Mouse (Mus musculus) limb, embryonic 10.5 days (tissue): ENCODE results near the gene Retnla. TPM values are rescaled to one million over a fixed set of nuclear protein-coding genes. Genes with fewer than 3 reads are reported as not detected.

Experiments
- DNase-seq: peaks from one replicate; pipeline ENCODE4 v3.0.0-alpha.2; 2017; ENCODE audit warnings: low spot score
- H3K27ac ChIP-seq: fragments of 300-500 bp; sonication (generic); 2 replicates; pipeline ENCODE4 v1.5.1; 2016; ENCODE audit warnings: mild to moderate bottlenecking
- H3K27me3 ChIP-seq: fragments of 300-500 bp; sonication (generic); 2 replicates; pipeline ENCODE4 v1.6.1; 2016; ENCODE audit warnings: low read depth, mild to moderate bottlenecking; ENCODE audit not compliant: poor library complexity, severe bottlenecking
- H3K36me3 ChIP-seq: fragments of 300-500 bp; sonication (generic); 2 replicates; pipeline ENCODE4 v1.6.1; 2016; ENCODE audit warnings: mild to moderate bottlenecking, moderate library complexity
- H3K4me1 ChIP-seq: fragments of 300-500 bp; sonication (generic); 2 replicates; pipeline ENCODE4 v1.6.1; 2016
- H3K4me3 ChIP-seq: fragments of 300-500 bp; sonication (generic); 2 replicates; pipeline ENCODE4 v1.5.1; 2016; ENCODE audit warnings: mild to moderate bottlenecking, moderate library complexity
- H3K9me3 ChIP-seq: fragments of 300-500 bp; sonication (generic); replicated peaks from 2 replicates; pipeline ENCODE4 v1.6.1; 2016; ENCODE audit warnings: mild to moderate bottlenecking
- WGBS: fragments of 180-500 bp; shearing (Covaris S2); methylation state at CpG from one replicate; pipeline ENCODE4 v1.1.7; 2016; 5-methylcytosine and 5-hydroxymethylcytosine counted together
- polyA plus RNA-seq: library from polyadenylated mRNA; unstranded; fragments of >200 nt; fragmentation: Nextera tagmentation; extraction: Ambion mirVana; gene quantifications from 2 replicates; pipeline ENCODE4 v1.2.1, GENCODE M21; 2016

The Retnla gene
- polyA plus RNA-seq: not detected in 2 replicates

DNA sequence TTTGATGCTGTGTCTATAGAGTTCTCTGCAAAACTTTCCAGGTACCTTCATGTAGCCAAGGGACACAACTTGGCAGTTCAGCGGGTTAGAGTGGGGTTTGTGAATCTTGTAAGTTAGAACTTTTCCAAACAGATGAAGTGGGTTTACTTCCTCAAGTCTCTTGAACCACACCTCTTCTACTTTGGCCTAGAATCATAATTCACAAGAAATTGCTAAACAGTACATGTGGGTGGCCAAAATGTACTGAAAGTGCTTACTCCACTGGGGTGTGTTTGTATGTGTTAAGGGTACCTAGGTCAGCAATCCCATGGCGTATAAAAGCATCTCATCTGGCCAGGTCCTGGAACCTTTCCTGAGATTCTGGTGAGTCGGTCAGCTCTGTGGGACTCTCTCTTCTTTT, at the start of gene Retnla:
Gene Retnla, plus strand, starts transcription at position 286 of the 400 bp plus-strand sequence.
- H3K27me3 ChIP-seq: no peaks in the 10 kb centered on the region
- no peak for DNase-seq
- H3K9me3 ChIP-seq: no peaks in the 10 kb centered on the region
- 87% methylated on average over 3 of the region's 3 CpGs for WGBS
- H3K27ac ChIP-seq: no peak within 1 kb of the TSS
- no peaks in the 10 kb centered on the region for H3K4me1 ChIP-seq
- no peak within 1 kb of the TSS for H3K4me3 ChIP-seq
- H3K36me3 ChIP-seq: no peaks in the 10 kb centered on the region

DNA sequence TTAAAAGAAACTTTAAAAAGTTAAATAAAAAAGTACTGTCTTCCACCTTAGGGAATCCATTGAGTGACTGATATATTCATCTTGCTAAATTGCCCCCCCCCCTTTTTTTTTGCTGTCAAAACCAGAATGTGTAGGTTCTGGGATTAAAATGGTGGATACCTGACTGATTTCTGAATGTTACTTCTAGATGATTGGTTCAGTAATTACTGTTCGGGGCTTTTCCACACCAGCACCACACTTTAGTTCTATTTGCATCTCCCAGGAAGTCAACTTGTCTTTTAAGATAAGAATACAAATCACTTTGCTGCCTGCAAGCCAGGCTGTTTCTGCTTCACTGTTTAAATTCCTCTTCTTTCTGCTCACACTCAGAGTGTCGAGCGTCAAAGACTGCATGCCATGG, 44.1 kb upstream of the Retnla start:
- 81% methylated on average over 3 of the region's 3 CpGs for WGBS
- H3K4me1 ChIP-seq: no peaks in the 10 kb centered on the region
- no peak overlapping the region for H3K27ac ChIP-seq
- no peaks in the 10 kb centered on the region for H3K36me3 ChIP-seq
- H3K27me3 ChIP-seq: no peaks in the 10 kb centered on the region
- H3K9me3 ChIP-seq: no peaks in the 10 kb centered on the region
- DNase-seq: no peak
- H3K4me3 ChIP-seq: no peak overlapping the region

DNA sequence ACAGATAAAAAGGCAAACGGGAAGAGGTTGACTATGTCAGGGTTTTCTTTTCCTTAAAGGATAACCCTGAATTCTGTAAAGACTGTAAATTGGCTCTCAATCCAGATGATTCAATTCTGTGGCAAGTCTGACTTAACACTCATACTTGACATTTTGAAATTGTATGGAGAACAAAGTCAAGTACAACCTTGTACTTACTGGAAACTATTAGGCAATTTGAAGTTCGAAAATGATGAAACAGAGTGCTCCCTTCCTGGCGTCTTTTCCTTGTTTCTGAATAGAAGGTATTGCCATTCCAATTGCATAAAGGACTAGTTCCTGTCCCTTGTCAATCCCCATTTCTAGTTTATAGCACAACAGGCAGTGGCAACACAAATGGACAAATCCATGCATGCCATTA, 42.9 kb upstream of the Retnla start:
- no peaks in the 10 kb centered on the region for H3K27me3 ChIP-seq
- 92% methylated on average over 3 of the region's 3 CpGs for WGBS
- DNase-seq: no peak
- no peak overlapping the region for H3K27ac ChIP-seq
- H3K36me3 ChIP-seq: no peaks in the 10 kb centered on the region
- no peak overlapping the region for H3K4me3 ChIP-seq
- H3K9me3 ChIP-seq: no peaks in the 10 kb centered on the region
- H3K4me1 ChIP-seq: no peaks in the 10 kb centered on the region

DNA sequence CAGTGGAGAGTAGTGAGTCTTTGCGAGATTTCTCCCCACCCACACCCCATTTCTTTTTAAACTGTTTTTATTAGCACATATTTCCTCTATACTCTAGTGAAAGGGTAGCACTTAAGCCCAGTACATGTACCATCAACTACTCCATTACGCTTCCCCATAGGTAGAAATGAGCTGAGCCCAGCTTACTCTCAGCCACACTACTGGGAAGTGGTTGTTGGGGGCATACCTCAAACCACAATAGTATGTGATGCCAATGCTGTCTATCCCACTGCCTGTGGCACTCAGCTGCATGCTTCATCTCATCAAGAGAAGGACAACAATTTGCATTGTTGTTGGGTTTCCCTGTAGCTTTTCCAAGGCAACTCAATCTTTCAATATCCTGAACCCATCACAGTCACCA, 41.4 kb upstream of the Retnla start:
- no peaks in the 10 kb centered on the region for H3K9me3 ChIP-seq
- no peak overlapping the region for H3K27ac ChIP-seq
- H3K4me1 ChIP-seq: no peaks in the 10 kb centered on the region
- no peaks in the 10 kb centered on the region for H3K27me3 ChIP-seq
- DNase-seq: no peak
- WGBS: 91% methylated on average over 2 of the region's 2 CpGs
- H3K36me3 ChIP-seq: no peaks in the 10 kb centered on the region
- no peak overlapping the region for H3K4me3 ChIP-seq

DNA sequence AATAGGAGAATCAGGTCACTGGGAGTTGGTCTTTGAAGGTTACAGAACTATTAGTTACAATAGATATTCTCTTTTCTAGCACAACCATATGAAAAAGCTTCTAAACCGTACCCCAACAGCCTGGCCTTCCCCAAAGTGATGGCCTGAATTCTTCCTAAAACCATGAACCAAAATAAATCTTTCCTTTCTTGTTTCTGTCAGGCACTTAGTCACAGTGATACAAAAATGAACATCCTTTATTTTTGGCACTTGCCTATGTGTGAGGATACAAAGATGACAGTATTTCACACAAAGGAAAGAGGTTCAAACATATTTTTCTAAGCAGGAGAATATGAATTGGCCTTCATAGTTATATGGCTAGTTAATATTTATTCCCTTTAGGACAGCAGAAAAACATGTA, 36.9 kb upstream of the Retnla start:
- DNase-seq: no peak
- H3K27me3 ChIP-seq: no peaks in the 10 kb centered on the region
- no peak overlapping the region for H3K4me3 ChIP-seq
- H3K4me1 ChIP-seq: no peaks in the 10 kb centered on the region
- H3K27ac ChIP-seq: no peak overlapping the region
- no peaks in the 10 kb centered on the region for H3K36me3 ChIP-seq
- WGBS: 94% methylated on average over 1 of the region's 1 CpGs
- H3K9me3 ChIP-seq: no peaks in the 10 kb centered on the region

DNA sequence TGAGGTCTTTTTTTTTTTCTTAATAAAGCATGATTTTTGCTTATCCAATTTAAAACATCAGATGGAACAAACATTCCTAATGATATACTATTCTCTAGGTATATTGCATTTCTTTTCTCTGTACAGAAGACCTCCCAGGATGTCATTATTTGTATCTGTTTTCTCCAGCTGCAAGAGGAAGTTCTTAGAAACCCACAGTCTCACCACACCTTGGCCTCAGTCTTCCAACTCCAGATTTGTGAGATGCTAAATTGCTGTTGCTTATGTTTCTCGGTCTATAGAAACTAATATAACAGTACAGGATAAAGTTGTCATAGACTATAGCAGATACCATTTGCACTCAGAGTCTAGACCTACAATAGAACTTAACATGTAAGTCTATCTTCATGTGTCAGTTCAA, 35.8 kb upstream of the Retnla start:
- H3K27ac ChIP-seq: no peak overlapping the region
- no peaks in the 10 kb centered on the region for H3K27me3 ChIP-seq
- H3K4me1 ChIP-seq: no peaks in the 10 kb centered on the region
- DNase-seq: no peak
- H3K36me3 ChIP-seq: no peaks in the 10 kb centered on the region
- WGBS: 83% methylated on average over 1 of the region's 1 CpGs
- no peak overlapping the region for H3K4me3 ChIP-seq
- H3K9me3 ChIP-seq: no peaks in the 10 kb centered on the region

DNA sequence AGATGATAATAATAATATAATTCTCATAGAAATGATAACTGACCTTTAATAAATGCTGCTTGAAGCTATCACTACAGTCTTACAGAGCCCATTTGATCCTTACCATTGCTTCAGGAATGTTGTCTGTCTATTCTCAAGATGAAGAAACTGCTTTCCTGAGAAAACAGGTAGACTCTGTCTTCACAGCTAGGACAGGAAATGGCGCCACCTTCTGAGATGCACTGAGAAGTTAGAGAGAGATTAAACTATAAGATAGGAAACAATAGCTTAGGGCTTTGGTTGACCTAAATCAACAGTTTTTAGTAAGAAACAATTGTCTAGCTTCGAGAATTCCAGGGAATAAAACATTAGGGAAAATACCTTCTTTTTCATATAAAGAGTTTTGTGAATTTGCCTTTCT, 33.0 kb upstream of the Retnla start:
- Histone ChIP-seq H3K27me3 (no peaks in the 10 kb centered on the region), H3K9me3 (no peaks in the 10 kb centered on the region), H3K4me3 (no peak overlapping the region), H3K36me3 (no peaks in the 10 kb centered on the region), H3K27ac (no peak overlapping the region), H3K4me1 (no peaks in the 10 kb centered on the region)
- no peak for DNase-seq
- 55% methylated on average over 2 of the region's 2 CpGs for WGBS

DNA sequence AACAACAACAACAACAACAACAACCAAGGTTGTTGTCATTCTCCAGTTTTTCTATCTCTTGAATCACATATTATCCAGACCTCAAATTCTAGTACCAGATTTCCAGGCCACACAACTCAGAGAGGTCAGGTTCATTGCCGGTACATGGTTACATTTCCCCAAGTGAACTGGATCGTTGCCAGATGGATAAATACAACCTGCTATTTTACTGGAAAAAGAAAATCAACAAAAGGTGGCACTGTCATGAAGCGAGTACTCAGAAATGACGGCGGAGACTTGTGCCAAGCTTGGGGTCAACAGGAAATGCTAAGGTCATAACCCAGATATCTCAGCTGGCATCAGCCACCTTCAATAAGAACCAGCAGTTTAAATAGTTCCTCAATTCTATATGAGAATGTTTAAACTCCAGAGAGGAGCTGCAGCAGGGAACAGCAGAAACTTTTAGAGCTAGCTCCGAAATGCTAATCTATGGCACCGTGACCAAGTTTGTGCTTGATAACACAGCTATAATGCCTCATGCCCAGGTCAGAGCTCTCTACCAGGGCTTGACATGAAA, 30.4 kb upstream of the Retnla start:
- Histone ChIP-seq H3K27ac (no peak overlapping the region), H3K9me3 (no peaks in the 10 kb centered on the region), H3K36me3 (no peaks in the 10 kb centered on the region), H3K4me1 (no peaks in the 10 kb centered on the region), H3K27me3 (no peaks in the 10 kb centered on the region), H3K4me3 (no peak overlapping the region)
- DNase-seq: no peak
- 84% methylated on average over 7 of the region's 7 CpGs for WGBS

DNA sequence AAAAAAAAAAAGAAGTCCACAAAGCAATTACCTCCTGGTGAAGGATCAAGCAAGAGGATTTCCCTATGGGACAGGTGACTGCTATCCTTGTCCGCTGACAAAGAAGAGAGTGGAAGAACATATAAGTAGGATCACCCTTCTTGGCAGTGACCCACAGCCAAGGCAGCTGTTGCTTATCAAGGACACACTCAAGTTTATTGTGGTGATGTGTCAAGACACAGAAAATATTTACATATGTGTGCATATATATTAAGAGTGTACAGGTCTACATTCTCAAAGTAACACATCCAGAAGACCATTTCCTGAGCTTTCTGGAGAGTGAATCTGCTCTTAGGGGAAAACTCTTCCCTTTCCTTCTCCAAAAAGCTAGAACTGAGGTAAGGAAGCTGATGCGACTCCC, 25.7 kb upstream of the Retnla start, which contains the start of gene Retnlb:
Gene Retnlb, plus strand, starts transcription at position 162 of the 400 bp plus-strand sequence.
- H3K27ac ChIP-seq: no peak within 1 kb of the TSS
- no peaks in the 10 kb centered on the region for H3K4me1 ChIP-seq
- H3K4me3 ChIP-seq: no peak within 1 kb of the TSS
- no peak for DNase-seq
- no peaks in the 10 kb centered on the region for H3K36me3 ChIP-seq
- WGBS: 95% methylated on average over 2 of the region's 2 CpGs
- H3K27me3 ChIP-seq: no peaks in the 10 kb centered on the region
- no peaks in the 10 kb centered on the region for H3K9me3 ChIP-seq

DNA sequence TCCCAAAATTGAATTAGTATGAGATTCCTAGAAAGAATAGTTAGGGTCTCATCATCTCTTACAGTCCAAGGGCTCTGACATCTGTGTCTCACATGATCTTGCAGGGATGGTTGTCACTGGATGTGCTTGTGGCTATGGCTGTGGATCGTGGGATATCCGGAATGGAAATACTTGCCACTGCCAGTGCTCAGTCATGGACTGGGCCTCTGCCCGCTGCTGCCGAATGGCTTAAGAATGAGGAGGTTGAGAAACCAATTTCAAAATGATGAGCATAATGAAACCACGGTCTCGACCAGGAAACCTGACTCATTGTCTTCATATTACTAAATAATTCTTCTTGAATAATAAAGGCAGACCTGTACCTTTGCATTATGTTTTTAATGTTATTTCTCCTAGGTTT, 23.8 kb upstream of the Retnla start:
- 90% methylated on average over 6 of the region's 6 CpGs for WGBS
- no peak for DNase-seq

DNA sequence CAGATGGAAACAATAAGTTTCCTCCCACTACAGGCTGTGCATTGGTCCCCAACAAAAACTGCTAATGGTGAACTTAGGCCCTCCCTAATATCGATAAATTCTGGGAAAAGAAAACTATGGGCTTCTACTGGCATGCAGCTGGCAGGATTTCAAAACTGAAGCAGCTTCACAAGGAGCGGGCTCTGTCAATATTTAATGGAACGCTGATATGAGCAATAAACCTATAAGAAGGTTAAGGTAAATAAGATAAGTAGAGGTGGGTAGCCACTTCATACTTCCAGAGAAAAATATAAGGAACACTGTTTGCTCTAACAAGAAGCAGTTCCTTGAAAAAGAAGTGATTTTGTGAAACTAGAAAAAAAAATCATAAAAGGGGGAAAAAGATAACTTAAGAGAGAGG, 15.9 kb upstream of the Retnla start:
- H3K27me3 ChIP-seq: no peaks in the 10 kb centered on the region
- H3K4me3 ChIP-seq: no peak overlapping the region
- H3K4me1 ChIP-seq: no peaks in the 10 kb centered on the region
- no peaks in the 10 kb centered on the region for H3K36me3 ChIP-seq
- no peaks in the 10 kb centered on the region for H3K9me3 ChIP-seq
- no peak for DNase-seq
- 90% methylated on average over 3 of the region's 3 CpGs for WGBS
- no peak overlapping the region for H3K27ac ChIP-seq

More for the DNA sequence above, 23.8 kb upstream of the Retnla start:
- Histone ChIP-seq H3K4me1 (no peaks in the 10 kb centered on the region), H3K9me3 (no peaks in the 10 kb centered on the region), H3K27ac (no peak overlapping the region), H3K27me3 (no peaks in the 10 kb centered on the region), H3K4me3 (no peak overlapping the region), H3K36me3 (no peaks in the 10 kb centered on the region)

DNA sequence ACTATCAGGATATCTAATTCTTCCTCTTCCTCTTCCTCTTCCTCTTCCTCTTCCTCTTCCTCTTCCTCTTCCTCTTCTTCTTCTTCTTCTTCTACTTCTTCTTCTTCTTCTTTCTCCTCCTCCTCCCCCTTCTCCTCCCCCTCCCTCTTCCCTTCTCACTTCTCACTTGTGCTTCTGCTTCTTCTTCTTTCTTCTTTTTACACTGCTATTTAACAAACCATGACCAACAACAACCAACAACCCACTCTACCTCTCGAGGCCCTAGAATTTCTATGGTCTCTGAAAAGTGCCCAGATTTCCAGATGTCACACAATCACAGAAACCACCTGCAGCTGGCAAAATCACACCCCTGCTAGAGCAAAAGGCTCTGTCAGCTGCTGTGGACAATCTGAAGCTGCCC, 14.7 kb upstream of the Retnla start:
- H3K27me3 ChIP-seq: no peaks in the 10 kb centered on the region
- no peaks in the 10 kb centered on the region for H3K36me3 ChIP-seq
- 57% methylated on average over 1 of the region's 1 CpGs for WGBS
- no peak for DNase-seq
- no peak overlapping the region for H3K4me3 ChIP-seq
- H3K4me1 ChIP-seq: no peaks in the 10 kb centered on the region
- no peak overlapping the region for H3K27ac ChIP-seq
- no peaks in the 10 kb centered on the region for H3K9me3 ChIP-seq

DNA sequence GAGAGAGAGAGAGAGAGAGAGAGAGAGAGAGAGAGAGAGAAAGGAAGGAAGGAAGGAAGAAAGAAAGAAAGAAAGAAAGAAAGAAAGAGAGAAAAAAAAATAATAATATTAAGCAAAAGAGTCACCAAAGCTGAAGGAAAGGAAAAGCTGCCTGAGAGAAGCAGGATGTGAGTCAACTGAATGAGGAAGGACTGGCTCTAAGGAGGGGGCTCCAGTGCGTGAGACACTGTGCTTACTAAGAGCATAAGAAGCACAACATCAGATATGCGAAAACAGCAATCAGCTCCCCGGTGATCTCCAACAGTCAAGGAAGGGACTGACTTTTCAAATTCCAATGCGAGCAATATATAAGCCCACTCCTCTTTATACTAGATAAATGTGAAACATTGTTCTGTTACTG, 13.3 kb upstream of the Retnla start:
- Histone ChIP-seq H3K27me3 (no peaks in the 10 kb centered on the region), H3K9me3 (no peaks in the 10 kb centered on the region), H3K4me1 (no peaks in the 10 kb centered on the region), H3K36me3 (no peaks in the 10 kb centered on the region), H3K27ac (no peak overlapping the region), H3K4me3 (no peak overlapping the region)
- 85% methylated on average over 4 of the region's 4 CpGs for WGBS
- DNase-seq: no peak

DNA sequence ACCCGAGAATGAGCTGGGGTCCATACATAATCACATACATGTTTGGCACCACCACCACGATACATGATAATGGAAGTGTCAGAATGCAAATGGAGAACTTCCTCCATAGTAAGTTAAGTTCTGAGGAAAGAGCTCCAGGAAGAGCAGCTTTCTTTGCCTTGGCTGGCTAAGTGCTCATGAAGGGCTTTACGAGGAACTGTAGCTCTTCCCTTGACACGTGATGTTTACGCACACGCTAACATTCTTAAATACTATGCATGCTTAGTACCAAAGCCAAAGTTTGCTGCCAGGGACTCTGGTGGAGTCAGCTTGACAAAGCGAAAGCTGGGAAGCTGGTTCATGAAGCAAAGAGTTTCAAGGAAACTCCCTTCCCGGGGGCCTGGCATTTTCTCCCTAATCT, 10.3 kb upstream of the Retnla start:
- H3K4me3 ChIP-seq: no peak overlapping the region
- no peaks in the 10 kb centered on the region for H3K27me3 ChIP-seq
- WGBS: 72% methylated on average over 8 of the region's 8 CpGs
- H3K36me3 ChIP-seq: no peaks in the 10 kb centered on the region
- H3K4me1 ChIP-seq: no peaks in the 10 kb centered on the region
- no peaks in the 10 kb centered on the region for H3K9me3 ChIP-seq
- no peak overlapping the region for H3K27ac ChIP-seq
- no peak for DNase-seq
